Mouse (Mus musculus) kidney, embryonic 14.5 days (tissue): ENCODE measurements around the gene Klhl9. TPM values are rescaled to one million over a fixed set of nuclear protein-coding genes. Genes with fewer than 3 reads are reported as not detected.
A peak's percentile ranks its signal among the peaks of the same experiment; 100 is the strongest.

Experiments
- ATAC-seq: fragments of 200-750 bp; cut with Nextera tagmentation; 2 replicates; pipeline ENCODE4 v1.8.0; 2017; ENCODE audit warnings: moderate number of reproducible peaks, mild to moderate bottlenecking, moderate TSS enrichment, moderate library complexity; ENCODE audit not compliant: low FRiP score, low TSS enrichment
- H3K27ac ChIP-seq: fragments of 300-500 bp; sonication (generic); 2 replicates; pipeline ENCODE4 v1.5.1; 2014; ENCODE audit warnings: low read depth, mild to moderate bottlenecking, low read length, moderate library complexity, mixed read lengths
- H3K27me3 ChIP-seq: fragments of 300-500 bp; sonication (generic); 2 replicates; pipeline ENCODE4 v1.6.1; 2014; ENCODE audit warnings: mild to moderate bottlenecking, low read length; ENCODE audit not compliant: control insufficient read depth, insufficient read depth
- H3K36me3 ChIP-seq: fragments of 300-500 bp; sonication (generic); 2 replicates; pipeline ENCODE4 v1.6.1; 2014; ENCODE audit warnings: low read length, mixed read lengths; ENCODE audit not compliant: control insufficient read depth, insufficient read depth
- H3K4me1 ChIP-seq: fragments of 300-500 bp; sonication (generic); 2 replicates; pipeline ENCODE4 v1.6.1; 2014; ENCODE audit warnings: low read length, mixed read lengths; ENCODE audit not compliant: control insufficient read depth, insufficient read depth
- H3K4me2 ChIP-seq: fragments of 300-500 bp; sonication (generic); replicated peaks from 2 replicates; pipeline ENCODE4 v1.6.1; 2014; ENCODE audit warnings: low read depth, mild to moderate bottlenecking, low read length
- H3K4me3 ChIP-seq: fragments of 300-500 bp; sonication (generic); 2 replicates; pipeline ENCODE4 v1.5.1; 2014; ENCODE audit warnings: mild to moderate bottlenecking, low read length
- H3K9ac ChIP-seq: fragments of 300-500 bp; sonication (generic); 2 replicates; pipeline ENCODE4 v1.6.1; 2014; ENCODE audit warnings: low read depth, mild to moderate bottlenecking, low read length, moderate library complexity
- H3K9me3 ChIP-seq: fragments of 300-500 bp; sonication (generic); 2 replicates; pipeline ENCODE4 v1.6.1; 2016; ENCODE audit warnings: low read length; ENCODE audit not compliant: control insufficient read depth
- WGBS: fragments of 180-500 bp; shearing (Covaris S2); extraction: QIAGEN DNeasy Blood & Tissue Kit; methylation state at CpG from one replicate; pipeline ENCODE4 v1.1.7; 2014; 5-methylcytosine and 5-hydroxymethylcytosine counted together
- polyA plus RNA-seq: library from polyadenylated mRNA; unstranded; fragments of >200 nt; fragmentation: Nextera tagmentation; extraction: Ambion mirVana; gene quantifications from 2 replicates; pipeline ENCODE4 v1.2.1, GENCODE M21; 2014

The Klhl9 gene
- polyA plus RNA-seq, 1 experiment from 2014 or later: 120 TPM

DNA sequence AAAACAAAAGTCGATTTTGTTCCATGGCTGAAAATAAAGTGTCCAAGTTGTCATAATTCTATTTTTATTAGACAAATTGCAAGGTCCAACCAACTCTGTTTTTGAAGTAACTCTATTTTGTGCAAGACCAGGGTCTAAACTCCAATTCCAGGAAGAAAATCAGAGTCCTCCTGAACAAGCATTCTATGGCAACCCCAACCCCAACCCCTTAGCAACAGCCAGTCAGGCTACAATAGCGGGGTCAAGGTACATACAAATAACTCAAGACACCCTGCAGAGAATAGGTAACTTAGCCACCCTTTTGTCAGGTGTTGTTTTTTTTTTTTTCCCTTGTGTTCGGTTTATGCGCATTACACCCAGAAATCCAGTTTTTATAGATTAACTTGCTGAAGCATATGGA, 24.5 kb downstream of the Klhl9 start:
- H3K36me3 ChIP-seq: no peaks in the 10 kb centered on the region
- H3K9me3 ChIP-seq: no peaks in the 10 kb centered on the region
- no peak overlapping the region for H3K27ac ChIP-seq
- H3K4me2 ChIP-seq: no peak overlapping the region
- no peak overlapping the region for H3K4me3 ChIP-seq
- H3K4me1 ChIP-seq: no peaks in the 10 kb centered on the region
- ATAC-seq: no peak
- H3K27me3 ChIP-seq: no peaks in the 10 kb centered on the region
- 87% methylated on average over 4 of the region's 4 CpGs for WGBS
- H3K9ac ChIP-seq: no peak overlapping the region

DNA sequence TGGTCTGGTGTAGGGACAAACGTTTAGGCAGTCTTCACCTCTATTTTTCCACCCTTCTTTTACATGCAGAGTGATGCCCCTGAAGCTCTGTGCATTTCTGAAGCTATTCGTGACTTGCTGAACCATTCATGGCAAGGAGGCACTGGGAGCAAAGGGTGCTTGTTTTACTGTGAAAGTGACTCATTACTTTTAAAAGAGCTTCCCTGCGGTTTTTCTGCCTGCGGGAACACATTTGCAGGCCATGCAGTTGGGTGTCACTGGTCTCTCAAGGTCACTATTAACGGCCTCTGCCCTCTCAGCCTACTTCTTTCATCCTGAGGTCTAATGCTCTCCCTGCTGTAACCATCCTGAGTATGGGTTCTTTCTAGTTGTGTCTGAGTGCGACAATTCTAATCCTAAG, 25.2 kb downstream of the Klhl9 start:
- no peaks in the 10 kb centered on the region for H3K4me1 ChIP-seq
- H3K9me3 ChIP-seq: no peaks in the 10 kb centered on the region
- no peaks in the 10 kb centered on the region for H3K36me3 ChIP-seq
- H3K27ac ChIP-seq: no peak overlapping the region
- H3K4me2 ChIP-seq: no peak overlapping the region
- H3K4me3 ChIP-seq: no peak overlapping the region
- no peaks in the 10 kb centered on the region for H3K27me3 ChIP-seq
- 57% methylated on average over 6 of the region's 6 CpGs for WGBS
- no peak for ATAC-seq
- H3K9ac ChIP-seq: no peak overlapping the region

DNA sequence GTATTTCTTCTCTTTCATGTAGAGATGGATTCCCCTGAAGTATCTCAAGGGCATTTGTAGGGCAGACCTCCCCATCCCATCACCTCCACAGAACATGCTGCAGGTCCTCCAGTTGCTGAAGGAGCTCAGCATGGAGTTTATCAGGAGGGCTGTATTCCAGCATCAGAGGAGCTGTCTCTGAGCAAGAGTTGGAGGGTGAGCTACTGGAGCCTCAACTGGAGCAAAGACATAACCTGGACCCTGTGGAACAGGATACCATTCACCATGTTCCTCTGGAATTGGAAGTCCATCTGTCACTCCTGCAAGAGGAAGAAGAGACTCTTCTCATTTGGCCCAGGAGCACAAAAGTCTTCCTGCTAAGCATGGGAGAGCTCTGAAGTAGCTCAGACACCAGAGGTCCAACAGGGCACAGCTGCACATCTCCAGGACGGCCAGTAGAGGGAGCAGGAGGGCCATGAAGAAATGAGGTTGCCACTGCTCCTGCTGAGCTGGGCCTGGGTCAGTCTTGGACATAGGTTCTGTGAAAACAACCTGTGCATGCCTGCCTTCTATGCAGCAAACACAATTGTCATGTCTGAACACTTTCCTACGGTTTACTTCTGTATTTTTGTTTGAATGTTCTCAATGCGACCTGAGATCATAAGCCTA, 25.9 kb downstream of the Klhl9 start:
- H3K27me3 ChIP-seq: no peaks in the 10 kb centered on the region
- H3K36me3 ChIP-seq: no peaks in the 10 kb centered on the region
- H3K4me3 ChIP-seq: no peak overlapping the region
- H3K9me3 ChIP-seq: no peaks in the 10 kb centered on the region
- H3K9ac ChIP-seq: no peak overlapping the region
- peak; percentile 90 for ATAC-seq
- H3K4me2 ChIP-seq: no peak overlapping the region
- H3K27ac ChIP-seq: no peak overlapping the region
- WGBS: 29% methylated on average over 3 of the region's 3 CpGs
- no peaks in the 10 kb centered on the region for H3K4me1 ChIP-seq

- Histone ChIP-seq H3K9me3 (no peaks in the 10 kb centered on the region), H3K27ac (no peak overlapping the region), H3K4me1 (no peaks in the 10 kb centered on the region), H3K4me2 (no peak overlapping the region), H3K36me3 (no peaks in the 10 kb centered on the region), H3K27me3 (no peaks in the 10 kb centered on the region), H3K9ac (no peak overlapping the region), H3K4me3 (no peak overlapping the region)
- 87% methylated on average over 2 of the region's 2 CpGs for WGBS
- ATAC-seq: no peak
Observed at GRCm38 (mm10) chr4:88693392-88693791, 28.9 kb downstream of the Klhl9 start.

DNA sequence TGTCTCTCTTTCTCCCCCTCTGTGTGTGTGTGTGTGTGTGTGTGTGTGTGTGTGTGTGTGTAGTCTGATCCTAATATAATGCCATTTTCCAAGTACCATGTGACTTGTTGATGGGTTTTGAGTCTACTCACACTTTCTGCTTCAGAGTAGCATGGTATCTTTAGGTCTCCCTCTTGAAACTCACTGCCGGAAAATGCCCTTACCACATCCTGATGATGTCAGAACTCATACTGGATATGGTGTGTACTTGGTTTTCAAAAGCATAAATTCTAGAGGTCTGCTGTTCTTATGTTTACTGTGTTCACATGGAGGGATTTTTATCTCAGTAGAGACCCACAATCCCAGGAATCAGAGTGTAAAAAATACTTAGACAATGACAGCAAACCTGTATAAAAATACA, 29.7 kb downstream of the Klhl9 start:
- WGBS: 92% methylated on average over 1 of the region's 1 CpGs

GRCm38 (mm10) chr4:88691259-88691658, 31.0 kb downstream of the Klhl9 start, which contains the start of gene Ifnab:
TSS of gene Ifnab (minus strand) at chr4:88691359.
- Histone ChIP-seq H3K4me2 (no peak within 1 kb of the TSS), H3K36me3 (no peaks in the 10 kb centered on the region), H3K27ac (no peak within 1 kb of the TSS), H3K4me1 (no peaks in the 10 kb centered on the region), H3K4me3 (no peak within 1 kb of the TSS), H3K27me3 (no peaks in the 10 kb centered on the region), H3K9ac (no peak within 1 kb of the TSS), H3K9me3 (no peaks in the 10 kb centered on the region)
- no peak for ATAC-seq
- WGBS: 81% methylated on average over 2 of the region's 2 CpGs

More for the DNA sequence above, 29.7 kb downstream of the Klhl9 start:
- ATAC-seq: no peak
- Histone ChIP-seq H3K27me3 (no peaks in the 10 kb centered on the region), H3K9me3 (no peaks in the 10 kb centered on the region), H3K27ac (no peak overlapping the region), H3K9ac (no peak overlapping the region), H3K4me3 (no peak overlapping the region), H3K4me2 (no peak overlapping the region), H3K36me3 (no peaks in the 10 kb centered on the region), H3K4me1 (no peaks in the 10 kb centered on the region)

- H3K27me3 ChIP-seq: no peaks in the 10 kb centered on the region
- H3K4me1 ChIP-seq: no peaks in the 10 kb centered on the region
- no peaks in the 10 kb centered on the region for H3K36me3 ChIP-seq
- H3K27ac ChIP-seq: no peak within 1 kb of the TSS
- WGBS: 90% methylated on average over 1 of the region's 1 CpGs
- no peaks in the 10 kb centered on the region for H3K9me3 ChIP-seq
- H3K9ac ChIP-seq: no peak within 1 kb of the TSS
- H3K4me3 ChIP-seq: no peak within 1 kb of the TSS
- no peak within 1 kb of the TSS for H3K4me2 ChIP-seq
- no peak for ATAC-seq
Observed at GRCm38 (mm10) chr4:88683812-88684211, 38.5 kb downstream of the Klhl9 start, which contains the start of gene Ifna2. TSS of gene Ifna2 (minus strand) at chr4:88683912.

- Histone ChIP-seq H3K36me3 (no peaks in the 10 kb centered on the region), H3K4me3 (no peak overlapping the region), H3K27ac (no peak overlapping the region), H3K4me1 (no peaks in the 10 kb centered on the region), H3K27me3 (no peaks in the 10 kb centered on the region), H3K4me2 (no peak overlapping the region), H3K9ac (no peak overlapping the region), H3K9me3 (no peaks in the 10 kb centered on the region)
- ATAC-seq: no peak
- WGBS: 76% methylated on average over 3 of the region's 3 CpGs
Observed at GRCm38 (mm10) chr4:88681353-88681752, 40.9 kb downstream of the Klhl9 start.

- H3K36me3 ChIP-seq: no peaks in the 10 kb centered on the region
- H3K27me3 ChIP-seq: no peaks in the 10 kb centered on the region
- no peak overlapping the region for H3K4me2 ChIP-seq
- WGBS: 51% methylated on average over 8 of the region's 8 CpGs
- no peak for ATAC-seq
- H3K4me3 ChIP-seq: no peak overlapping the region
- H3K4me1 ChIP-seq: no peaks in the 10 kb centered on the region
- no peaks in the 10 kb centered on the region for H3K9me3 ChIP-seq
- H3K9ac ChIP-seq: no peak overlapping the region
- no peak overlapping the region for H3K27ac ChIP-seq
Observed at GRCm38 (mm10) chr4:88680362-88680761, 41.9 kb downstream of the Klhl9 start.
